Mouse (Mus musculus): ENCODE data around the gene Atp5e. TPM values are rescaled to one million over a fixed set of nuclear protein-coding genes. Genes with fewer than 3 reads are reported as not detected.

Atp5e gene
- total and polyA plus RNA-seq, 3 experiments, result 251 to 699 (median 673) TPM

GRCm38 (mm10) chr2:174434943-174435342 is 29.0 kb downstream of the Atp5e start:
- no peak for DNase-seq (ENCODE audit: extremely low read depth)
- Histone ChIP-seq H3K79me2 (replicated peaks; ENCODE audit: control insufficient read depth, extremely low read depth, insufficient read depth, poor library complexity, severe bottlenecking) (peaks cover 29% of the 10 kb centered on the region), H3K27me3 (replicated peaks) (no peaks in the 10 kb centered on the region), H3K4me2 (ENCODE audit: insufficient read depth, low read depth, poor library complexity, severe bottlenecking) (no peak overlapping the region), H3K4me1 (ENCODE audit: control insufficient read depth in 1 of 2, insufficient read depth in 2 of 2) (peaks cover 18 to 58% of the 10 kb centered on the region in 2 experiments), H3K27ac (ENCODE audit: insufficient read depth, low read depth) (no peak overlapping the region), H3K9me3 (replicated peaks; ENCODE audit: low read length) (no peaks in the 10 kb centered on the region), H3K4me3 (replicated peaks in 1 of 3; ENCODE audit: low read depth in 2 of 3, low read length in 2 of 3, poor library complexity in 1 of 3) (no peak overlapping the region), H3K36me3 (replicated peaks in 1 of 2; ENCODE audit: control insufficient read depth in 1 of 2, insufficient read depth in 1 of 2, low read length in 1 of 2) (peaks cover 40 to 64% of the 10 kb centered on the region in 2 experiments), H3K9ac (ENCODE audit: insufficient read depth, low read depth) (no peak overlapping the region)
- in situ Hi-C loops (cut with MboI; ENCODE audit: low pct_ligation_motif_present, low pct_unique_long_range_greater_than_20kb, low sequenced_read_pairs), result no loop called here
- TF ChIP-seq SMC3 (IDR thresholded peaks at IDR 0.05; ENCODE audit: low read depth, low read length), result no peak
- no peak for TF ChIP-seq MAZ (IDR thresholded peaks at IDR 0.05; ENCODE audit: low read depth, low read length)
- TF ChIP-seq TBP (conservative IDR thresholded peaks at IDR 0.05; ENCODE audit: low read depth, low read length), result no peak
- TF ChIP-seq NELFE (IDR thresholded peaks at IDR 0.05; ENCODE audit: low read depth, low read length), result no peak
- no peak for TF ChIP-seq ZMIZ1 (IDR thresholded peaks at IDR 0.05; ENCODE audit: low read depth, low read length)
- no peak for TF ChIP-seq MXI1 (IDR thresholded peaks at IDR 0.05; ENCODE audit: low read depth, low read length)
- TF ChIP-seq ELF1 (IDR thresholded peaks at IDR 0.05; ENCODE audit: low read depth, low read length), result no peak
- no peak for TF ChIP-seq ZC3H11A (IDR thresholded peaks at IDR 0.05; ENCODE audit: low read depth, low read length)
- TF ChIP-seq GABPA (IDR thresholded peaks at IDR 0.05; ENCODE audit: insufficient replicate concordance, low read depth, low read length), result no peak
- no peak for TF ChIP-seq NRF1 (IDR thresholded peaks at IDR 0.05; ENCODE audit: low read depth, low read length)
- no peak for TF ChIP-seq POLR2A (IDR thresholded peaks at IDR 0.05; ENCODE audit: low read depth, low read length)
- TF ChIP-seq UBTF (IDR thresholded peaks at IDR 0.05; ENCODE audit: low read depth, low read length), result no peak
- dilution Hi-C loops (cut with MboI; ENCODE audit: extremely low pct_ligation_motif_present, extremely low pct_unique_long_range_greater_than_20kb, low sequenced_read_pairs), result no loop called here

GRCm38 (mm10) chr2:174428996-174429591 is 34.8 kb downstream of the Atp5e start:
- Histone ChIP-seq H3K4me2 (ENCODE audit: insufficient read depth, low read depth, poor library complexity, severe bottlenecking) (no peak overlapping the region), H3K27ac (ENCODE audit: insufficient read depth, low read depth) (no peak overlapping the region), H3K4me1 (ENCODE audit: control insufficient read depth in 1 of 2, insufficient read depth in 2 of 2) (peaks cover under 1 to 11% of the 10 kb centered on the region in 2 experiments; a peak in 3 of 4 replicates), H3K9me3 (replicated peaks; ENCODE audit: low read length) (no peaks in the 10 kb centered on the region), H3K79me2 (replicated peaks; ENCODE audit: control insufficient read depth, extremely low read depth, insufficient read depth, poor library complexity, severe bottlenecking) (no peaks in the 10 kb centered on the region), H3K36me3 (replicated peaks in 1 of 2; ENCODE audit: control insufficient read depth in 1 of 2, insufficient read depth in 1 of 2, low read length in 1 of 2) (peaks cover 77 to 92% of the 10 kb centered on the region in 2 experiments), H3K27me3 (replicated peaks) (no peaks in the 10 kb centered on the region), H3K4me3 (replicated peaks in 1 of 3; ENCODE audit: low read depth in 2 of 3, low read length in 2 of 3, poor library complexity in 1 of 3) (no peak overlapping the region), H3K9ac (ENCODE audit: insufficient read depth, low read depth) (no peak overlapping the region)
- in situ Hi-C loops (cut with MboI; ENCODE audit: low pct_ligation_motif_present, low pct_unique_long_range_greater_than_20kb, low sequenced_read_pairs), result no loop called here
- DNase-seq (ENCODE audit: extremely low read depth), result no peak
- TF ChIP-seq MAFK (IDR thresholded peaks at IDR 0.05; ENCODE audit: insufficient replicate concordance, low read length) (no peak), CHD2 (IDR thresholded peaks at IDR 0.05; ENCODE audit: low read length) (0 out of 2 replicates have a peak, but pooled peaks have one; percentile 20), NRF1 (IDR thresholded peaks at IDR 0.05; ENCODE audit: low read depth, low read length) (no peak), HCFC1 (IDR thresholded peaks at IDR 0.05; ENCODE audit: low read depth, low read length) (no peak), CTCF (conservative IDR thresholded peaks at IDR 0.05 in 1 of 2, IDR thresholded peaks at IDR 0.05 in 1 of 2; ENCODE audit: low read depth in 2 of 2, low read length in 2 of 2) (no peak), MAZ (IDR thresholded peaks at IDR 0.05; ENCODE audit: low read depth, low read length) (no peak), SIN3A (IDR thresholded peaks at IDR 0.05; ENCODE audit: low read length) (no peak), ZNF384 (IDR thresholded peaks at IDR 0.05; ENCODE audit: low read depth, low read length) (no peak), ZKSCAN1 (IDR thresholded peaks at IDR 0.05; ENCODE audit: borderline replicate concordance, low read depth, low read length) (no peak)
- dilution Hi-C loops (cut with MboI; ENCODE audit: extremely low pct_ligation_motif_present, extremely low pct_unique_long_range_greater_than_20kb, low sequenced_read_pairs), result no loop called here
